Mouse (Mus musculus): ENCODE measurements around the gene Nr1d1. TPM values are rescaled to one million over a fixed set of nuclear protein-coding genes. Genes with fewer than 3 reads are reported as not detected.
A peak's percentile ranks its signal among the peaks of the same experiment; 100 is the strongest.

Gene Nr1d1
- total and polyA plus RNA-seq, 2 experiments from 2014 or later = 6.7 to 10.8 TPM

- no peaks in the 10 kb centered on the region for H3K9me3 ChIP-seq (ENCODE audit: low read length)
- peak overlapping the region; percentile 45; the same call in 1 of the 2 replicates for H3K27ac ChIP-seq (ENCODE audit: low read depth, low read length)
- ATAC-seq (no peak), DNase-seq (no peak)
- H3K4me2 ChIP-seq (ENCODE audit: low read depth) = no peak overlapping the region
- no peak overlapping the region for H3K9ac ChIP-seq
- peaks cover 44% of the 10 kb centered on the region for H3K36me3 ChIP-seq (ENCODE audit: insufficient read depth)
- no peaks in the 10 kb centered on the region for H3K27me3 ChIP-seq (ENCODE audit: insufficient read depth, low read length)
- WGBS = 85% methylated on average over 10 of the region's 10 CpGs
- TF ChIP-seq CTCF (IDR thresholded peaks at IDR 0.05; ENCODE audit: low read depth) = no peak
- peaks cover 36% of the 10 kb centered on the region for H3K4me1 ChIP-seq (ENCODE audit: insufficient read depth)
- no peak overlapping the region for H3K4me3 ChIP-seq (ENCODE audit: low read depth, low read length)
Observed at GRCm38 (mm10) chr11:98752562-98753140, 22.5 kb downstream of the Nr1d1 start.

- H3K27me3 ChIP-seq (ENCODE audit: insufficient read depth, low read length) = no peaks in the 10 kb centered on the region
- H3K36me3 ChIP-seq (ENCODE audit: insufficient read depth) = peaks cover 30% of the 10 kb centered on the region
- no peak overlapping the region for H3K4me3 ChIP-seq (ENCODE audit: low read depth, low read length)
- ATAC-seq (no peak), DNase-seq (no peak)
- H3K27ac ChIP-seq (ENCODE audit: low read depth, low read length) = peak overlapping the region; percentile 99
- WGBS = 12% methylated on average over 6 of the region's 6 CpGs
- TF ChIP-seq CTCF (IDR thresholded peaks at IDR 0.05; ENCODE audit: low read depth) = no peak
- H3K9me3 ChIP-seq (ENCODE audit: low read length) = no peaks in the 10 kb centered on the region
- peak overlapping the region; percentile 66 for H3K9ac ChIP-seq
- peak overlapping the region; percentile 94 for H3K4me2 ChIP-seq (ENCODE audit: low read depth)
- H3K4me1 ChIP-seq (ENCODE audit: insufficient read depth) = peaks cover 46% of the 10 kb centered on the region
Observed at GRCm38 (mm10) chr11:98751221-98751782, 23.8 kb downstream of the Nr1d1 start.

- 12% methylated on average over 17 of the region's 17 CpGs for WGBS
- H3K27me3 ChIP-seq (ENCODE audit: insufficient read depth, low read length) = no peaks in the 10 kb centered on the region
- peak overlapping the region; percentile 99 for H3K27ac ChIP-seq (ENCODE audit: low read depth, low read length)
- DNase-seq (peak; percentile 80), ATAC-seq (peak; percentile 32)
- no peaks in the 10 kb centered on the region for H3K9me3 ChIP-seq (ENCODE audit: low read length)
- peaks cover 53% of the 10 kb centered on the region for H3K4me1 ChIP-seq (ENCODE audit: insufficient read depth)
- H3K36me3 ChIP-seq (ENCODE audit: insufficient read depth) = peaks cover 24% of the 10 kb centered on the region
- H3K4me3 ChIP-seq (ENCODE audit: low read depth, low read length) = 0 out of 2 replicates have a peak overlapping the region, but pooled peaks have one; percentile 30
- H3K4me2 ChIP-seq (ENCODE audit: low read depth) = peak overlapping the region; percentile 94
- TF ChIP-seq CTCF (IDR thresholded peaks at IDR 0.05; ENCODE audit: low read depth) = no peak
- H3K9ac ChIP-seq = peak overlapping the region; percentile 66
Observed at GRCm38 (mm10) chr11:98750351-98751201, 24.6 kb downstream of the Nr1d1 start.

GRCm38 (mm10) chr11:98749716-98750115, 25.4 kb downstream of the Nr1d1 start:
- 5% methylated on average over 5 of the region's 5 CpGs for WGBS
- Histone ChIP-seq H3K27ac (ENCODE audit: low read depth, low read length) (peak overlapping the region; percentile 99), H3K4me1 (ENCODE audit: insufficient read depth) (peaks cover 61% of the 10 kb centered on the region), H3K4me2 (ENCODE audit: low read depth) (peak overlapping the region; percentile 94), H3K9me3 (ENCODE audit: low read length) (no peaks in the 10 kb centered on the region), H3K36me3 (ENCODE audit: insufficient read depth) (peaks cover 18% of the 10 kb centered on the region), H3K27me3 (ENCODE audit: insufficient read depth, low read length) (no peaks in the 10 kb centered on the region), H3K9ac (peak overlapping the region; percentile 66), H3K4me3 (ENCODE audit: low read depth, low read length) (peak overlapping the region; percentile 30)
- peak; percentile 14 for ATAC-seq
- peak; percentile 88 for DNase-seq
- TF ChIP-seq CTCF (IDR thresholded peaks at IDR 0.05; ENCODE audit: low read depth) = no peak

- WGBS = 2% methylated on average over 15 of the region's 15 CpGs
- Histone ChIP-seq H3K36me3 (ENCODE audit: insufficient read depth) (peaks cover 9% of the 10 kb centered on the region), H3K4me3 (ENCODE audit: low read depth, low read length) (peak overlapping the region; percentile 30), H3K9ac (peak overlapping the region; percentile 66), H3K4me1 (ENCODE audit: insufficient read depth) (peaks cover 71% of the 10 kb centered on the region), H3K27ac (ENCODE audit: low read depth, low read length) (peak overlapping the region; percentile 99), H3K9me3 (ENCODE audit: low read length) (no peaks in the 10 kb centered on the region), H3K27me3 (ENCODE audit: insufficient read depth, low read length) (no peaks in the 10 kb centered on the region), H3K4me2 (ENCODE audit: low read depth) (peak overlapping the region; percentile 94)
- DNase-seq = peak; percentile 85
- TF ChIP-seq CTCF (IDR thresholded peaks at IDR 0.05; ENCODE audit: low read depth) = peak; percentile 26; the same call in 1 of the 2 replicates
- ATAC-seq = peak; percentile 36
Observed at GRCm38 (mm10) chr11:98748506-98749416, 26.4 kb downstream of the Nr1d1 start.

- TF ChIP-seq CTCF (IDR thresholded peaks at IDR 0.05; ENCODE audit: low read depth) = no peak
- Histone ChIP-seq H3K27ac (ENCODE audit: low read depth, low read length) (peak overlapping the region; percentile 99), H3K9me3 (ENCODE audit: low read length) (no peaks in the 10 kb centered on the region), H3K4me2 (ENCODE audit: low read depth) (peak overlapping the region; percentile 94), H3K4me1 (ENCODE audit: insufficient read depth) (peaks cover 75% of the 10 kb centered on the region), H3K4me3 (ENCODE audit: low read depth, low read length) (peak overlapping the region; percentile 30), H3K36me3 (ENCODE audit: insufficient read depth) (peaks cover 1% of the 10 kb centered on the region), H3K27me3 (ENCODE audit: insufficient read depth, low read length) (no peaks in the 10 kb centered on the region), H3K9ac (peak overlapping the region; percentile 66)
- ATAC-seq (peak; percentile 27), DNase-seq (no peak)
- WGBS = 4% methylated on average over 6 of the region's 6 CpGs
Observed at GRCm38 (mm10) chr11:98747804-98748505, 27.2 kb downstream of the Nr1d1 start.

All from forebrain, postnatal 0 days (tissue).